Mouse (Mus musculus) MEL (cell line): ENCODE measurements around the gene Zic2. TPM values are rescaled to one million over a fixed set of nuclear protein-coding genes. Genes with fewer than 3 reads are reported as not detected.

Experiments
- DNase-seq: peaks from one replicate; pipeline ENCODE4 v3.0.0; 2011; ENCODE audit warnings: low read depth, low spot score
- H3K27ac ChIP-seq: 2 replicates; pipeline ENCODE4 v1.5.1; 2012; ENCODE audit warnings: low read depth, mild to moderate bottlenecking, control low read depth, low read length, moderate library complexity; ENCODE audit not compliant: control insufficient read depth
- H3K27me3 ChIP-seq, 2 experiments: fragments of 150-350 bp in 1 of 2; sonication (generic) in 1 of 2; 2 replicates each; pipeline ENCODE4 v1.6.1; 2012; ENCODE audit warnings: low read length in 2 of 2, mild to moderate bottlenecking in 2 of 2, improper control_type of control experiment in 1 of 2, moderate library complexity in 1 of 2; ENCODE audit not compliant: insufficient read depth in 2 of 2, control insufficient read depth in 1 of 2
- H3K36me3 ChIP-seq, 2 experiments: 2 replicates each; pipeline ENCODE4 v1.6.1; 2012 to 2014; ENCODE audit warnings: low read length in 2 of 2, improper control_type of control experiment in 1 of 2, inconsistent platforms in 1 of 2, mild to moderate bottlenecking in 1 of 2; ENCODE audit not compliant: insufficient read depth in 2 of 2, control insufficient read depth in 1 of 2
- H3K4me1 ChIP-seq, 2 experiments: fragments of 150-350 bp in 1 of 2; sonication (generic) in 1 of 2; 2 replicates each; pipeline ENCODE4 v1.6.1; 2012; ENCODE audit warnings: low read length in 2 of 2, improper control_type of control experiment in 1 of 2, mild to moderate bottlenecking in 1 of 2; ENCODE audit not compliant: insufficient read depth in 2 of 2, control insufficient read depth in 1 of 2
- H3K4me3 ChIP-seq, 2 experiments: fragments of 150-350 bp in 1 of 2; sonication (generic) in 1 of 2; 2 replicates each; pipeline ENCODE4 v1.5.1; 2012; ENCODE audit warnings: low read depth in 2 of 2, low read length in 2 of 2, mild to moderate bottlenecking in 2 of 2, moderate library complexity in 2 of 2, control low read depth in 1 of 2, improper control_type of control experiment in 1 of 2; ENCODE audit not compliant: control insufficient read depth in 1 of 2, insufficient read depth in 1 of 2
- H3K79me2 ChIP-seq: 2 replicates; pipeline ENCODE4 v1.6.1; 2012; ENCODE audit warnings: mild to moderate bottlenecking, low read length, moderate library complexity; ENCODE audit not compliant: control insufficient read depth, poor library complexity, insufficient read depth
- H3K9ac ChIP-seq: 2 replicates; pipeline ENCODE4 v1.6.1; 2012; ENCODE audit warnings: low read depth, mild to moderate bottlenecking, control low read depth, low read length, moderate library complexity; ENCODE audit not compliant: control insufficient read depth, poor library complexity, severe bottlenecking
- H3K9me3 ChIP-seq: fragments of 150-350 bp; sonication (generic); replicated peaks from 2 replicates; pipeline ENCODE4 v1.6.1; 2012; ENCODE audit warnings: mild to moderate bottlenecking, low read length, improper control_type of control experiment, moderate library complexity; ENCODE audit not compliant: insufficient read depth
- CHD1 ChIP-seq: IDR thresholded peaks from 2 replicates; pipeline ENCODE4 v1.6.1; 2012; ENCODE audit warnings: low read depth, mild to moderate bottlenecking, inconsistent platforms, low read length, improper control_type of control experiment
- CTCF ChIP-seq, 3 experiments: IDR thresholded peaks in 2 of 3; conservative IDR thresholded peaks in 1 of 3; 2 replicates each; pipeline ENCODE4 v1.5.1; 2011 to 2012; ENCODE audit warnings: low read length in 3 of 3, low read depth in 2 of 3, mild to moderate bottlenecking in 2 of 3, improper control_type of control experiment in 1 of 3, inconsistent platforms in 1 of 3, mixed read lengths in 1 of 3, moderate library complexity in 1 of 3; ENCODE audit not compliant: control insufficient read depth in 1 of 3, insufficient read depth in 1 of 3, poor library complexity in 1 of 3, severe bottlenecking in 1 of 3
- ELF1 ChIP-seq: IDR thresholded peaks from 2 replicates; pipeline ENCODE4 v1.6.1; 2014; ENCODE audit warnings: low read depth, mild to moderate bottlenecking, inconsistent platforms, low read length, improper control_type of control experiment, moderate library complexity
- EP300 ChIP-seq, 2 experiments: IDR thresholded peaks; 2 replicates each; pipeline ENCODE4 v1.6.1; 2011; ENCODE audit warnings: improper control_type of control experiment in 2 of 2, low read length in 2 of 2, low read depth in 1 of 2, mild to moderate bottlenecking in 1 of 2
- GABPA ChIP-seq: IDR thresholded peaks from 2 replicates; pipeline ENCODE4 v1.6.1; 2012; ENCODE audit warnings: low read depth, mild to moderate bottlenecking, inconsistent platforms, low read length, improper control_type of control experiment, moderate library complexity
- HCFC1 ChIP-seq: IDR thresholded peaks from 2 replicates; pipeline ENCODE4 v1.6.1; 2012; ENCODE audit warnings: low read depth, mild to moderate bottlenecking, inconsistent platforms, low read length, improper control_type of control experiment, moderate library complexity
- JUND ChIP-seq: IDR thresholded peaks from 2 replicates; pipeline ENCODE4 v1.6.1; 2011; ENCODE audit warnings: low read depth, mild to moderate bottlenecking, improper control_type of control experiment, low read length
- MEF2A ChIP-seq: IDR thresholded peaks from 2 replicates; pipeline ENCODE4 v1.6.1; 2014; ENCODE audit warnings: low read depth, mild to moderate bottlenecking, inconsistent platforms, low read length, improper control_type of control experiment; ENCODE audit not compliant: poor library complexity, insufficient replicate concordance, severe bottlenecking; ENCODE audit errors: extremely low read depth
- MXI1 ChIP-seq: IDR thresholded peaks from 2 replicates; pipeline ENCODE4 v1.6.1; 2011; ENCODE audit warnings: mild to moderate bottlenecking, low read depth, low read length, improper control_type of control experiment
- MYC ChIP-seq: IDR thresholded peaks from 2 replicates; pipeline ENCODE4 v1.6.1; 2011; ENCODE audit warnings: low read depth, mild to moderate bottlenecking, low read length, improper control_type of control experiment, moderate library complexity
- NELFE ChIP-seq: IDR thresholded peaks from 2 replicates; pipeline ENCODE4 v1.6.1; 2011; ENCODE audit warnings: low read depth, low read length, improper control_type of control experiment
- POLR2AphosphoS5 ChIP-seq: IDR thresholded peaks from 2 replicates; pipeline ENCODE4 v1.6.1; 2012; ENCODE audit warnings: low read depth, borderline replicate concordance, mild to moderate bottlenecking, inconsistent platforms, low read length, moderate library complexity, mixed read lengths
- RAD21 ChIP-seq: IDR thresholded peaks from 2 replicates; pipeline ENCODE4 v1.6.1; 2011; ENCODE audit warnings: mild to moderate bottlenecking, low read depth, low read length, improper control_type of control experiment
- RCOR1 ChIP-seq: IDR thresholded peaks from 2 replicates; pipeline ENCODE4 v1.6.1; 2012; ENCODE audit warnings: low read depth, mild to moderate bottlenecking, inconsistent platforms, low read length, improper control_type of control experiment
- SIN3A ChIP-seq: IDR thresholded peaks from 2 replicates; pipeline ENCODE4 v1.6.1; 2012; ENCODE audit warnings: low read length, improper control_type of control experiment, inconsistent platforms
- TBP ChIP-seq: IDR thresholded peaks from 2 replicates; pipeline ENCODE4 v1.8.0; 2011; ENCODE audit warnings: low read depth, low read length, improper control_type of control experiment
- UBTF ChIP-seq: IDR thresholded peaks from 2 replicates; pipeline ENCODE4 v1.6.1; 2012; ENCODE audit warnings: low read depth, mild to moderate bottlenecking, inconsistent platforms, low read length, improper control_type of control experiment, moderate library complexity, borderline replicate concordance; ENCODE audit not compliant: insufficient read depth
- USF1 ChIP-seq: IDR thresholded peaks from 2 replicates; pipeline ENCODE4 v1.6.1; 2014; ENCODE audit warnings: low read depth, mild to moderate bottlenecking, inconsistent platforms, low read length, improper control_type of control experiment, moderate library complexity
- USF2 ChIP-seq, 2 experiments: IDR thresholded peaks; 2 replicates each; pipeline ENCODE4 v1.6.1; 2011 to 2012; ENCODE audit warnings: improper control_type of control experiment in 2 of 2, low read length in 2 of 2, borderline replicate concordance in 1 of 2, inconsistent platforms in 1 of 2, low read depth in 1 of 2, mild to moderate bottlenecking in 1 of 2; ENCODE audit not compliant: insufficient read depth in 1 of 2
- ZC3H11A ChIP-seq: IDR thresholded peaks from 2 replicates; pipeline ENCODE4 v1.6.1; 2012; ENCODE audit warnings: low read depth, mild to moderate bottlenecking, inconsistent platforms, low read length, improper control_type of control experiment
- ZKSCAN1 ChIP-seq: IDR thresholded peaks from 2 replicates; pipeline ENCODE4 v1.6.1; 2012; ENCODE audit warnings: low read depth, mild to moderate bottlenecking, inconsistent platforms, low read length, improper control_type of control experiment, moderate library complexity
- ZMIZ1 ChIP-seq: IDR thresholded peaks from 2 replicates; pipeline ENCODE4 v1.6.1; 2012; ENCODE audit warnings: low read depth, mild to moderate bottlenecking, inconsistent platforms, low read length, improper control_type of control experiment, moderate library complexity
- polyA plus RNA-seq, 2 experiments: library from polyadenylated mRNA; stranded (reverse) in 1 of 2; unstranded in 1 of 2; fragments of >175 nt in 1 of 2; fragments of >200 nt in 1 of 2; gene quantifications; 2 replicates each; pipeline versions ENCODE4 v1.2.1 to v1.2.4; 2012; ENCODE audit warnings: low replicate concordance in 2 of 2, low read depth in 1 of 2; ENCODE audit not compliant: insufficient read length in 2 of 2, insufficient read depth in 1 of 2, missing spikeins in 1 of 2
- total RNA-seq: library from RNA; depleted of rRNA; stranded (reverse); fragments of 300-350 nt; gene quantifications from 2 replicates; pipeline ENCODE4 v1.2.3, GENCODE M21; 2012

Gene Zic2
- total and polyA plus RNA-seq, 3 experiments = 1.1 TPM; not detected in 2

GRCm38 (mm10) chr14:122449601-122450495 is 25.4 kb upstream of the Zic2 start:
- Histone ChIP-seq H3K27ac (no peak overlapping the region), H3K79me2 (no peaks in the 10 kb centered on the region), H3K27me3 (no peaks in the 10 kb centered on the region), H3K4me1 (no peaks in the 10 kb centered on the region; a peak in 1 of 4 replicates), H3K9ac (no peak overlapping the region), H3K4me3 (no peak overlapping the region), H3K36me3 (no peaks in the 10 kb centered on the region), H3K9me3 (no peaks in the 10 kb centered on the region)
- TF ChIP-seq EP300 (IDR thresholded peaks at IDR 0.05; ENCODE audit: low read depth in 1 of 2, low read length in 2 of 2) (no peak), USF1 (no peak), RAD21 (no peak), ZC3H11A (no peak)
- no peak for DNase-seq

DNA sequence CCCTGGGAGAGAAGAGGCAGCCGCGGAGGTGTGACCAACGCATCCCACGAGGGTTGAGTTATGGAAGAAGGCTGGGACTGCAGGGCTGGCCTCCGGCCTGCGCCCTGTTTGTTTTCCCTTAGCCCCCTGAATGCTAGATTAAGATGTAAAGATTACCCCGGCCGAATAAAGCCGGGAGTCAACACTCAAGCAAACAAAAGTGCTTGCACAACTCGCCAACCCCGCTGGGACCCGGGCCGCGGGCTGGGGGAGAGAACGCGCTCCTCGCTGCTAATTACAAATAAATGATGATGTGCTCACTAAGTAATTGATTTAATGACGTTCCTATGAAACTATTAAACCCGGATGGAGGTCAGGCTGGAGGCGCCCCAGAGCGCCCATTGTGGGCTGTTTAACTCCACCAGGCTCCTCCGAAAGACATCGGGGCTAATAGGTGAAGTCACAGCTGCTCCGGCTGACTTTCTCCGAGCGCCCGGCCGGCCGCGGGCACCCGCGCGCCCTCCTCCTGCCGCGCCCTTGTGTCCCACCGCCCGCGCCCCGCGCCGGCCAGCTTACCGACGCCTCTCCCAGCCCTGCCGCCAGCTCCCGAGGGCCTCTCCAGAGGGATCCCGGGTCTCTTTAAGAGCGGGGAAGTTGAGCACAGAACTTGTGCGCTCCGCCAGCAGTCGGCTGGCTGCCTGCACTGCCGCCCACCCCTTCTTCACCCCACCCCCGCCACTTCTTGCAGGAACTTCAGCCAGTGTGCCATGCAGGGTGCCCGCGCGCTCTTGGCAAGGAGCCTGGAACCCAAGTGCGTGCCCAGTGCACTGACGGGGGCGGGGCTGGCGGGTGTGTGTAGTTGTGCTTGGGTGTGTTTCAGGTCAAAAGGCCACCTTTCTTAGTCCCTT is 24.5 kb upstream of the Zic2 start, which contains the start of gene Gm5089:
TSS of gene Gm5089 (minus strand) at position 620 of the 887 bp plus-strand sequence.
- peaks cover 0 to 2% of the 10 kb centered on the region in 2 experiments; a peak in 2 of 4 replicates for H3K36me3 ChIP-seq
- no peak within 1 kb of the TSS for H3K4me3 ChIP-seq

More for the DNA sequence above, 24.5 kb upstream of the Zic2 start, which contains the start of gene Gm5089:
- Histone ChIP-seq H3K79me2 (no peaks in the 10 kb centered on the region), H3K4me1 (no peaks in the 10 kb centered on the region; a peak in 1 of 4 replicates), H3K27me3 (no peaks in the 10 kb centered on the region), H3K9me3 (no peaks in the 10 kb centered on the region), H3K27ac (no peak within 1 kb of the TSS), H3K9ac (no peak within 1 kb of the TSS)
- TF ChIP-seq CHD1 (no peak), SIN3A (no peak), MEF2A (no peak), USF2 (IDR thresholded peaks at IDR 0.05; ENCODE audit: borderline replicate concordance in 1 of 2, insufficient read depth in 1 of 2, low read depth in 1 of 2, low read length in 2 of 2) (no peak), ZC3H11A (no peak), ZKSCAN1 (no peak), CTCF (IDR thresholded peaks at IDR 0.05 in 2 of 3, conservative IDR thresholded peaks at IDR 0.05 in 1 of 3; ENCODE audit: control insufficient read depth in 1 of 3, insufficient read depth in 1 of 3, low read depth in 2 of 3, low read length in 3 of 3, poor library complexity in 1 of 3, severe bottlenecking in 1 of 3) (no peak), ZMIZ1 (no peak), MXI1 (no peak), POLR2AphosphoS5 (no peak), RAD21 (no peak), JUND (no peak), GABPA (no peak), MYC (no peak), RCOR1 (no peak), ELF1 (no peak), UBTF (no peak), HCFC1 (no peak), TBP (no peak), NELFE (no peak)
- no peak for DNase-seq
